Mouse (Mus musculus) neural tube, embryonic 11.5 days (tissue): ENCODE measurements around the gene Cabs1. TPM values are rescaled to one million over a fixed set of nuclear protein-coding genes. Genes with fewer than 3 reads are reported as not detected.

ENCODE experiments used
- ATAC-seq: fragments of 200-750 bp; cut with Nextera tagmentation; 2 replicates; pipeline ENCODE4 v1.8.0; 2017; ENCODE audit warnings: moderate number of reproducible peaks, mild to moderate bottlenecking, moderate TSS enrichment, moderate library complexity; ENCODE audit not compliant: insufficient read depth, low FRiP score, low TSS enrichment
- DNase-seq: peaks from one replicate; pipeline ENCODE4 v3.0.0-alpha.2; 2015; ENCODE audit warnings: low spot score
- H3K27ac ChIP-seq: fragments of 300-500 bp; sonication (generic); 2 replicates; pipeline ENCODE4 v1.5.1; 2014; ENCODE audit warnings: low read depth, mild to moderate bottlenecking, low read length
- H3K27me3 ChIP-seq: fragments of 300-500 bp; sonication (generic); 2 replicates; pipeline ENCODE4 v1.6.1; 2014; ENCODE audit warnings: mild to moderate bottlenecking, low read length, mixed read lengths; ENCODE audit not compliant: control insufficient read depth, insufficient read depth
- H3K36me3 ChIP-seq: fragments of 300-500 bp; sonication (generic); 2 replicates; pipeline ENCODE4 v1.6.1; 2014; ENCODE audit warnings: mild to moderate bottlenecking, low read length, moderate library complexity, mixed read lengths; ENCODE audit not compliant: control insufficient read depth, insufficient read depth
- H3K4me1 ChIP-seq: fragments of 300-500 bp; sonication (generic); 2 replicates; pipeline ENCODE4 v1.6.1; 2014; ENCODE audit warnings: low read length, mixed read lengths; ENCODE audit not compliant: control insufficient read depth, insufficient read depth
- H3K4me2 ChIP-seq: fragments of 300-500 bp; sonication (generic); 2 replicates; pipeline ENCODE4 v1.6.1; 2014; ENCODE audit warnings: low read depth, mild to moderate bottlenecking, moderate library complexity
- H3K4me3 ChIP-seq: fragments of 300-500 bp; sonication (generic); 2 replicates; pipeline ENCODE4 v1.5.1; 2014; ENCODE audit warnings: low read depth, low read length
- H3K9ac ChIP-seq: fragments of 300-500 bp; sonication (generic); 2 replicates; pipeline ENCODE4 v1.6.1; 2014; ENCODE audit warnings: mild to moderate bottlenecking, low read length
- H3K9me3 ChIP-seq: fragments of 300-500 bp; sonication (generic); 2 replicates; pipeline ENCODE4 v1.6.1; 2016; ENCODE audit warnings: low read length; ENCODE audit not compliant: control insufficient read depth
- WGBS: fragments of 180-500 bp; shearing (Covaris S2); extraction: QIAGEN DNeasy Blood & Tissue Kit; methylation state at CpG from one replicate; pipeline ENCODE4 v1.1.7; 2014; 5-methylcytosine and 5-hydroxymethylcytosine counted together
- polyA plus RNA-seq: library from polyadenylated mRNA; unstranded; fragments of >200 nt; fragmentation: Nextera tagmentation; extraction: Ambion mirVana; gene quantifications from 2 replicates; pipeline ENCODE4 v1.2.1, GENCODE M21; 2014

Cabs1 gene
- not detected in 2 replicates for polyA plus RNA-seq

- no peak within 1 kb of the TSS for H3K27ac ChIP-seq
- no peak within 1 kb of the TSS for H3K9ac ChIP-seq
- H3K27me3 ChIP-seq = no peaks in the 10 kb centered on the region
- DNase-seq = no peak
- 88% methylated on average over 3 of the region's 3 CpGs for WGBS
- no peak within 1 kb of the TSS for H3K4me2 ChIP-seq
- H3K4me1 ChIP-seq = no peaks in the 10 kb centered on the region
- ATAC-seq = no peak
- no peaks in the 10 kb centered on the region for H3K36me3 ChIP-seq
- H3K4me3 ChIP-seq = no peak within 1 kb of the TSS
- H3K9me3 ChIP-seq = no peaks in the 10 kb centered on the region
These were observed at the start of gene Cabs1 for GRCm38 (mm10) chr5:87979139-87979538. Gene Cabs1 (plus strand): TSS chr5:87979439.

GRCm38 (mm10) chr5:87931603-87932002 lies 47.6 kb upstream of the Cabs1 start:
- H3K4me1 ChIP-seq = no peaks in the 10 kb centered on the region
- WGBS = 60% methylated on average over 1 of the region's 1 CpGs
- H3K4me3 ChIP-seq = no peak overlapping the region
- H3K27ac ChIP-seq = no peak overlapping the region
- H3K9me3 ChIP-seq = no peaks in the 10 kb centered on the region
- ATAC-seq = no peak
- no peaks in the 10 kb centered on the region for H3K27me3 ChIP-seq
- no peaks in the 10 kb centered on the region for H3K36me3 ChIP-seq
- DNase-seq = no peak
- no peak overlapping the region for H3K4me2 ChIP-seq
- no peak overlapping the region for H3K9ac ChIP-seq

GRCm38 (mm10) chr5:87940752-87941151 lies 38.5 kb upstream of the Cabs1 start:
- ATAC-seq = no peak
- Histone ChIP-seq H3K9ac (no peak overlapping the region), H3K27me3 (no peaks in the 10 kb centered on the region), H3K36me3 (no peaks in the 10 kb centered on the region), H3K4me3 (no peak overlapping the region), H3K27ac (no peak overlapping the region), H3K9me3 (no peaks in the 10 kb centered on the region), H3K4me2 (no peak overlapping the region), H3K4me1 (no peaks in the 10 kb centered on the region)
- 53% methylated on average over 3 of the region's 3 CpGs for WGBS
- no peak for DNase-seq

GRCm38 (mm10) chr5:87942515-87942914 lies 36.7 kb upstream of the Cabs1 start:
- no peaks in the 10 kb centered on the region for H3K9me3 ChIP-seq
- H3K27me3 ChIP-seq = no peaks in the 10 kb centered on the region
- no peak overlapping the region for H3K9ac ChIP-seq
- H3K36me3 ChIP-seq = no peaks in the 10 kb centered on the region
- DNase-seq (no peak), ATAC-seq (no peak)
- no peaks in the 10 kb centered on the region for H3K4me1 ChIP-seq
- H3K27ac ChIP-seq = no peak overlapping the region
- H3K4me2 ChIP-seq = no peak overlapping the region
- H3K4me3 ChIP-seq = no peak overlapping the region

GRCm38 (mm10) chr5:87951836-87952235 lies 27.4 kb upstream of the Cabs1 start:
- Histone ChIP-seq H3K4me2 (no peak overlapping the region), H3K4me3 (no peak overlapping the region), H3K9ac (no peak overlapping the region), H3K4me1 (no peaks in the 10 kb centered on the region), H3K27me3 (no peaks in the 10 kb centered on the region), H3K9me3 (no peaks in the 10 kb centered on the region), H3K36me3 (no peaks in the 10 kb centered on the region), H3K27ac (no peak overlapping the region)
- no peak for DNase-seq
- ATAC-seq = no peak

- Histone ChIP-seq H3K27ac (no peak within 1 kb of the TSS), H3K4me2 (no peak within 1 kb of the TSS), H3K9ac (no peak within 1 kb of the TSS), H3K4me3 (no peak within 1 kb of the TSS), H3K9me3 (no peaks in the 10 kb centered on the region), H3K27me3 (no peaks in the 10 kb centered on the region), H3K36me3 (no peaks in the 10 kb centered on the region), H3K4me1 (no peaks in the 10 kb centered on the region)
- DNase-seq = no peak
- WGBS = 71% methylated on average over 2 of the region's 2 CpGs
- no peak for ATAC-seq
These were observed 10.0 kb upstream of the Cabs1 start, which contains the start of the genes 2310003L06Rik and Gm28434 for GRCm38 (mm10) chr5:87969201-87969600. Gene 2310003L06Rik (plus strand): TSS chr5:87969459. Gene Gm28434 (plus strand): TSS chr5:87969517.

- ATAC-seq (no peak), DNase-seq (no peak)
- WGBS = 47% methylated on average over 3 of the region's 3 CpGs
- Histone ChIP-seq H3K9ac (no peak overlapping the region), H3K36me3 (no peaks in the 10 kb centered on the region), H3K27ac (no peak overlapping the region), H3K4me1 (no peaks in the 10 kb centered on the region), H3K4me3 (no peak overlapping the region), H3K4me2 (no peak overlapping the region), H3K27me3 (no peaks in the 10 kb centered on the region), H3K9me3 (no peaks in the 10 kb centered on the region)
These were observed 3.4 kb downstream of the Cabs1 start for GRCm38 (mm10) chr5:87982468-87983214.

GRCm38 (mm10) chr5:88002249-88002648 lies 23.0 kb downstream of the Cabs1 start, which contains the start of gene Smr3a:
Gene Smr3a (plus strand): TSS chr5:88002549.
- no peaks in the 10 kb centered on the region for H3K9me3 ChIP-seq

GRCm38 (mm10) chr5:88005241-88005640 lies 26.0 kb downstream of the Cabs1 start:
- ATAC-seq (no peak), DNase-seq (no peak)
- no peaks in the 10 kb centered on the region for H3K36me3 ChIP-seq
- no peak overlapping the region for H3K27ac ChIP-seq
- no peaks in the 10 kb centered on the region for H3K4me1 ChIP-seq
- H3K4me2 ChIP-seq = no peak overlapping the region
- H3K9ac ChIP-seq = no peak overlapping the region
- H3K9me3 ChIP-seq = no peaks in the 10 kb centered on the region
- H3K4me3 ChIP-seq = no peak overlapping the region
- no peaks in the 10 kb centered on the region for H3K27me3 ChIP-seq

More at GRCm38 (mm10) chr5:88002249-88002648, 23.0 kb downstream of the Cabs1 start, which contains the start of gene Smr3a:
- WGBS = 90% methylated on average over 3 of the region's 3 CpGs
- ATAC-seq = no peak
- H3K4me1 ChIP-seq = no peaks in the 10 kb centered on the region
- no peak within 1 kb of the TSS for H3K4me2 ChIP-seq
- DNase-seq = no peak
- no peak within 1 kb of the TSS for H3K9ac ChIP-seq
- H3K4me3 ChIP-seq = no peak within 1 kb of the TSS
- no peaks in the 10 kb centered on the region for H3K36me3 ChIP-seq
- H3K27ac ChIP-seq = no peak within 1 kb of the TSS
- H3K27me3 ChIP-seq = no peaks in the 10 kb centered on the region
